Mouse (Mus musculus): Measurements from ENCODE around the gene Enpp3.

Gene Enpp3

GRCm38 (mm10) chr10:24765151-24765755 lies 77.4 kb downstream of the Enpp3 start:
- in situ Hi-C loops (cut with MboI, MseI) = no loop called here

GRCm38 (mm10) chr10:24764640-24765039 lies 78.0 kb downstream of the Enpp3 start:
- in situ Hi-C loops (cut with MboI, MseI) = no loop called here

GRCm38 (mm10) chr10:24763257-24763656 lies 79.4 kb downstream of the Enpp3 start:
- in situ Hi-C loops (cut with MboI, MseI) = no loop called here

GRCm38 (mm10) chr10:24758326-24758915 lies 84.2 kb downstream of the Enpp3 start:
- in situ Hi-C loops (cut with MboI, MseI) = loop anchor here (10.0 kb wide), 1 partner anchor 114 kb away; no protein-coding TSS in a partner anchor

GRCm38 (mm10) chr10:24754874-24755540 lies 87.6 kb downstream of the Enpp3 start:
- in situ Hi-C loops (cut with MboI, MseI) = loop anchor here (10.0 kb wide), 1 partner anchor 110 kb away; no protein-coding TSS in a partner anchor

GRCm38 (mm10) chr10:24754251-24754835 lies 88.3 kb downstream of the Enpp3 start:
- in situ Hi-C loops (cut with MboI, MseI) = loop anchor here (10.0 kb wide), 1 partner anchor 110 kb away; no protein-coding TSS in a partner anchor

GRCm38 (mm10) chr10:24753536-24754250 lies 88.9 kb downstream of the Enpp3 start:
- in situ Hi-C loops (cut with MboI, MseI) = loop anchor here (10.0 kb wide), 1 partner anchor 109 kb away; no protein-coding TSS in a partner anchor

- in situ Hi-C loops (cut with MboI, MseI) = no loop called here
Measured at GRCm38 (mm10) chr10:24742950-24743487, 99.6 kb downstream of the Enpp3 start.

- in situ Hi-C loops (cut with MboI, MseI) = no loop called here
Measured at GRCm38 (mm10) chr10:24741229-24742198, 101.1 kb downstream of the Enpp3 start.

GRCm38 (mm10) chr10:24739171-24739570 lies 103.5 kb downstream of the Enpp3 start:
- in situ Hi-C loops (cut with MboI, MseI) = loop anchor here (5.0 kb wide), 1 partner anchor 98 kb away; no protein-coding TSS in a partner anchor

- in situ Hi-C loops (cut with MboI, MseI) = loop anchor here (5.0 kb wide), 1 partner anchor 99 kb away; no protein-coding TSS in a partner anchor
Measured at GRCm38 (mm10) chr10:24738456-24738855, 104.2 kb downstream of the Enpp3 start.

- in situ Hi-C loops (cut with MboI, MseI) = loop anchor here (5.0 kb wide), 1 partner anchor 102 kb away; no protein-coding TSS in a partner anchor
Measured at GRCm38 (mm10) chr10:24735027-24735777, 107.4 kb downstream of the Enpp3 start.

GRCm38 (mm10) chr10:24727478-24727877 lies 115.1 kb downstream of the Enpp3 start:
- in situ Hi-C loops (cut with MboI, MseI) = no loop called here

- in situ Hi-C loops (cut with MboI, MseI) = no loop called here
Measured at GRCm38 (mm10) chr10:24725197-24725596, 117.4 kb downstream of the Enpp3 start.
